Mouse (Mus musculus): Measurements from ENCODE around the gene Asb9.

Asb9 gene

DNA sequence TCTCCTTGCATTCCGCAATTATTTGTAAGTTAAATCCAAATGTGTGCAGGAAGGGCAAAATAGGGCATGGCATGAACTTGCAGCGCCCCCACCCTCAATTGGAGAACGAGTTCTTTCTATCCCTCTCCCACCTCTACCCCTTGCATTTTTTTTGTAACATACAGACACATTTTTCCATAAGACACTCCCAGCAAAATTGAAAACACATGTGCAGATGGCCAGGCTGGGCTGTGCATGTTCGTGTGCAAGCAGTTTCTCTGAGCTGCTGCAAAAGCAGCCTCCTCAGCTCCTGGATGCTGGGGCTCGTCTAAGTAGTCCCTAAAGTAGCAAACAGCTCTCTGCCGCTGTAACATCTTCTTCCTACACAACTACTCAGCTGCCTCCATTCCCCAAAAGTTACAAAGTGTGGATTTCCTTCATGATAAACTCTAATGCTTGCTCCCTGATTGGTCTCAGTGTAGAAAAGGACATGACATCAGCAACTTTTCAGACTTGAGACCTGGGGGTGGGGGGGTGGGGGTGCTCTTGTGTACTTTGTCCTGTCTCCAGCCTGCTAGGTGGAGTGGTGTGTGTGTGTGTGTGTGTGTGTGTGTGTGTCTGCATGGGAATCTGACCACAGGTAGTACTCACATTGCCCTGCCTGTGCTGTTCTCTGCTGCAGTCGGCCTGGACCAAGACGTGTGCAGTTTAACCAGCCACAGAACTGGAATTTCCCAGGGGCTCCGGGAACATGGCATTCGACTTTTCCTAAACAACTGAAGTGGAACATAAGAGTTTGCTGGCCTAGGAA, at the start of gene Asb9:
TSS of gene Asb9 (plus strand) at position 619 of the 790 bp plus-strand sequence.
- no peak for DNase-seq (ENCODE audit: low spot score in 2 of 2)

DNA sequence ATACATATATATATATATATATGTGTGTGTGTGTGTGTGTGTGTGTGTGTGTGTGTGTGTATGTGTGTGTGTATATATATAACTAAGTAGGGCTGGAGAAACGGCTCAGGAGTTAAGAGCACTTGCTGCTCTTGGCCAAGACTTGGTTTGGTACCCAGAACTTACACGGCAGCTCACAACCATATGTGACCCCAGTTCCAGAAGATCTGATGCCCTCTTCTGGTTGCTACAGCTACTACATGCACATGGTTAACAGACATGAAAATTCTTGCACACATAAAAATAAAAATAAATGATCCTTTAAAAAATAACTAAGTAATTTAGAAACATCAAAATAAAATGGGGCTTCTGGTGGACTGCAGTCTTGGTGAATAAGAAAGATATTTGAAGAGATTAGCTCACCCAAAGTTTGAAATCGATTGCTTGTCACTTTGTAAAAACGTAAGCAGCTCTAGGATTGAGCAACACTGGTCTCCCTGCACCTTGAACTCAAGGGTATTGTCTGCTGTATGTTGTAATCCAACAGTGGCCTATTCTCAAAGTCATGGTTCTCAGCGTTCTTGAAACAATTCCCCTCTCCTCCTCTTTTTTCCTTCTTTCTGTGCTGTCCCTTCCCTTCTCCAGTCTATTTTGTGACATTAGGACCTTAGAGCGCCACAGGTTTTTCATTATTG, 46.8 kb upstream of the Asb9 start:
- DNase-seq (ENCODE audit: low spot score in 2 of 2) = no peak

DNA sequence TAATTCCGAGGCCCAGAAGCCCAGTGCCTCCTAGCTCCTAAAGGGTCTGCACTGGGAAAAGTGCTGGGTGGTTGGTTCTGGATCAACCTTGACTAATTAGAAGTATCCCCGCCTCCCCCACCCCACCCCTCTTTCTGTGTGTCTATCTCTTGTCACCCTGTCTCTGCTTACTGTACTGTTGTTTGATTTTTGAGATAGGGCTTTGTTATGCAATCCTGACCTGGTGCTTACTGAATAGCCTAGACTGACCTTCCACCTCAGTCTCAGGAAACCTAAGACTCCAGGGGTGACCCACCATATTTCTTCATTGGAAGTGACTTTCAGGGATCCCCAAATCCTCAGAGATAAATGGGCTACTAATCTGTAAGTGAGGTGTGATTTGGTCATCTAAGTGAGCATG, 3.9 kb upstream of the Asb9 start:
- no peak for DNase-seq (ENCODE audit: low spot score in 2 of 2)

DNA sequence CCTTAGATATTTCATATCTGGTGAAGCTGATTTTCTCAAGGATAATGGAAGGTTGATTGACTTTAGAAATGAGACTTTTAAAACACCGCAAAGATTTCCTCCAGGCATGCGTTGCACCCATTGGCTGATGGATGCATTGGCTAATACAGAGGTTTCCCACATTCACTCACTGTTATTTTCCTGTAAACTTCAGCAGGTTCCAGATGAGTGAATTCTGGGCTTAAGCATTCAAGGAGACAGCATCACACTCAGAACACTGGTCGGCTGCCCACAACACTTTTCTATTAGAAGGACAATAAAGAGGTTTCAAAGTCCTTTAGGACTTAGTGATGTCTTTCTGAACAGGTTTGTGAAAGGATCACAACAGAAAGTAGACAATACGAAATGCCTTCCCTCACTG, 941 bp downstream of the Asb9 start:
- DNase-seq (ENCODE audit: low spot score in 2 of 2) = no peak

DNA sequence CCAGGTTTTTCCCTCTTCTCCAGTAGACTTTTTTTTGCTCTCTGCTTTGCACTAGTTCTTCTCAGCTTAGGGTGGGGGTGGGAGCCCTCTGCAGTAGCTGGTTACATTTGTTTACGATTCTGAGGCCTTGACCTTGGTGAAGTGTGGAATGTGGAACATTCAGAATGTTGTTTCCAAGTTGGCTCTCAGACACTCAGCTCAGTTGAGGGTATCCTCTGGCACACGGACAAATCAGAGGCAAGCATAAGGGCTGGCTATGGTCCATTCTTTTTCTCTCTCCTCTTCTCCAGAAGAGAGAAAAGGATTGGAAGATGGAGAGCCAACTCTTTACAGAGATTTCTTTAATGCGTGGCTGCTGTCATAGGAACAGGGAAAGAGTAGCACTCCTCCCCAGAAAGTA, 2.6 kb downstream of the Asb9 start:
- DNase-seq (ENCODE audit: low spot score in 2 of 2) = no peak

DNA sequence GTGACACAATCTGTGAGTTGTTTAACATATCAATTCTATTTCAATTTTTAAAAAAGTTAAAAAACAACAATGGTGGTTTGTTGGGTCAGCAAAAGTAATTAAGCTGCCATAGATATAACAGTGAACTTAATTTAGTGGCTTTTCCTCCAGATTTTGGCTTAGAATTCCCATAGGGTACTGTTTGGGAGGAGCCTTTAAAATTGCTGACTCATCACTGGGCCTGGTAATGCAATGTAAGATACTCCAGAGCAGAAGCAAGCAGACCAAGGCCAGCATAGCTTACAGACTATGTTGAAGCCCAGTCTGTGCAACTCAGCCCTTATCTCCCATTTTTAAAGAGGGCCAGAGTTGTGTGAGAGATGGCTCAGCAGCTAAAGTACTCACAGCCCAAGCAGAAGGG, 16.0 kb downstream of the Asb9 start:
- DNase-seq (ENCODE audit: low spot score in 2 of 2) = no peak

DNA sequence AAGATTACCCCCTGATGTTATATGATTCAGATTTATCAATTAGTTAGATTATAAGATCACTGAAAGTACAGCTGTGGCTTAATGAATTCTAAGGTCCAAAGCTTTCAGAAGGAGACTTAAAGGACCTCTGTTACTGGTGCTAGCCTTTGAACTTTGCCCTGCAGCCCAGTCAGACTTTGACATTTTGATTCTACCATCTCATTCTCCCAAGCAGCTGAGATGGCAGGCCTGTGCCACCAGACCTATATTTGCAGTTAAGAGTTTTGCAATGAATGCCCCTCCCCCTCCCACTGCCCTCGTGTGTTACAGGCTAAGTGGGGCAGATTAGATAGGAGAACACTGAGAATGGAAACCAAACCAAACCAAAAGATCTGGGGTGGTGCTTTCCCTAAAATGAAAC, 20.4 kb downstream of the Asb9 start:
- DNase-seq (ENCODE audit: low spot score in 2 of 2) = no peak

DNA sequence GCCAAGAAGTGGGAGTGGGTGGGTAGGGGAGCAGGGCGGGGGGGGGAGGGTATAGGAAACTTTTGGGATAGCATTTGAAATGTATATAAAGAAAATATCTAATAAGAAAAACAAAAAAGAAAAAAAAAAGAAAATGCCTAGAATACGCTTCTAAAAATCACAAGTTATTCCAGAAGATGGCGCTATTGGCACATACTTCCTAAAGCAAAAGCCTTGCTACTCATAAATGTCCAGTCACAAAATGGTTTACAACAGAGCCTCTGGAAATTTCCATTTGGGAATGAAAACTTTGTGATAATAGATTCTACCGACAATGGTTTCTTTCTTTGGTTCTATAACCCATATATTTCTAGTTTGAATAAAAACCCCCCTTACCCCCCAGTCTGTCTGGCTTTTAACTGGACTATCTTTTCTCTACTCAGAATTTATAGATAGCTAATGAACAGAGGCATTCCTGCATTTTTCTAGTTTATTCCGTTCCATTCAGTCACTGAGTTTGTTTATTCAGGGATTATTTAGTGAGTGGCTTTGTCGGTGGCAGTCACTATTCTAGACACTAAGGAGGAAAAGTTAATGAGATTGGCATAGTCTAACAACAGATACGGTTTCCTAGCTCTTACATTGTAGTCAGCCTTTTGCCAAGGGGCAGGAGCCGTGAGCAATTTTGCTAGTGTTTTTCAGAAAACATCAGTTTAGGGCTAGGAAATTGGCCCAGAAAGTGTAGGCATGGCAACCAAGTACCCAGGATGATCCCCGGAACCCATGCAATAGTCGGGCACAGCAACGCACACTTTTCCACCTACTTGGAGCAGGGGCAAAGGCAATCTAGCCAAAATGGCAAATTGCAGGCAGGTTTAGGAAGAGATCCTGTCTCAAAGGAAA, 35.5 kb downstream of the Asb9 start:
- no peak for DNase-seq (ENCODE audit: low spot score in 2 of 2)

DNA sequence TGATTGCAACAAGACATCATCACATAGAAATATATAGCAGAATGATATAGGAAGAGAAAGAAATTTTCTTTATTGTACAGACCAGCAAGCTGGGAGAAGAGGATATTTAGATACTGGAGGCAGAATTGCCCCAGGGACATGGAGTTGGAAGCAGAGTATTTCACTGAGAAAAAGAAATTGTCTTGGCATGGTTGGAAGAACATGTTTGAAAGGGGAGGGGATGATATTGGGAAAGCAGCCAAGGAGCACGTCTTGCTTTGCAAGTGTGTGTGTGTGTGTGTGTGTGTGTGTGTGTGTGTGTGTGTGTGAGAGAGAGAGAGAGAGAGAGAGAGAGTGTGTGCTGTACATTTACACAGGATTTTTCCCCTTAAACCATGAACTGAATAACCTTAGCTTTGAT, 64.1 kb downstream of the Asb9 start:
- peak in 1 of 2 experiments; percentile 3 for DNase-seq (ENCODE audit: low spot score in 2 of 2)

DNA sequence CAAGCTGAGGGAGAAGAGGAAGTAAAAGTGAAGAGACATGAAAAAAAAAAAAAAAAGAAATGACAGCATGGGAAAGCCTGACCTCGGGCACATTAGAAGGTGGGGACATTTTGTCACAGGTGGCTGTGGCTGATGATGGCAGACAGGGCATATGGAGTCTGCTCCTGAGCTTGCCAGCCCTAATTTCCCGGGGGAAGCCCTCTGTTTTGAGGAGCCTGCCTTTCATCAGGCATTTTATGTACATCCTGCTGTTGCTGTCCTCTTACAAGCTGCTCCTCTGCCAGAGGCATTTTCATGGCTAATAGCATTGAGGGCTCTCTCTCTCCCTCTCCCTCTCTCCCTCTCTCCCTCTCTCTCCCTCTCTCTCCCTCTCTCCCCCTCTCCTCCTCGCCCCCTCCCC, 70.8 kb downstream of the Asb9 start:
- peak in 1 of 2 experiments; percentile 29 for DNase-seq (ENCODE audit: low spot score in 2 of 2)

All from cerebellum, postnatal 4 days (tissue).